Mouse (Mus musculus) heart, adult 2 months (tissue): ENCODE measurements around the gene Coro1c. TPM values are rescaled to one million over a fixed set of nuclear protein-coding genes. Genes with fewer than 3 reads are reported as not detected.

ENCODE experiments used
- DNase-seq, 2 experiments: peaks; one replicate each; pipeline ENCODE4 v3.0.0; 2021
- H3K27ac ChIP-seq: fragments of 200-600 bp; 2 replicates; pipeline ENCODE4 v1.8.1; 2022
- H3K27me3 ChIP-seq: fragments of 200-500 bp; 2 replicates; pipeline ENCODE4 v1.6.1; 2012; ENCODE audit warnings: mild to moderate bottlenecking, low read length, inconsistent platforms, mixed read lengths; ENCODE audit not compliant: control insufficient read depth, insufficient read depth
- H3K36me3 ChIP-seq: fragments of 200-500 bp; 2 replicates; pipeline ENCODE4 v1.6.1; 2012; ENCODE audit warnings: low read length, inconsistent platforms; ENCODE audit not compliant: control insufficient read depth, insufficient read depth
- H3K4me1 ChIP-seq: fragments of 200-500 bp; 2 replicates; pipeline ENCODE4 v1.6.1; 2011; ENCODE audit warnings: low read length; ENCODE audit not compliant: control insufficient read depth, insufficient read depth
- H3K4me3 ChIP-seq: fragments of 200-600 bp; 2 replicates; pipeline ENCODE4 v1.8.1; 2022
- H3K79me2 ChIP-seq: fragments of 200-500 bp; replicated peaks from 2 replicates; pipeline ENCODE4 v1.6.1; 2012; ENCODE audit warnings: mild to moderate bottlenecking, inconsistent platforms, low read length, moderate library complexity, mixed read lengths; ENCODE audit not compliant: control insufficient read depth, insufficient read depth
- H3K9ac ChIP-seq: fragments of 200-500 bp; 2 replicates; pipeline ENCODE4 v1.6.1; 2012; ENCODE audit warnings: low read depth, mild to moderate bottlenecking, control low read depth, inconsistent platforms, low read length, mixed read lengths
- CTCF ChIP-seq: fragments of 200-600 bp; IDR thresholded peaks from 2 replicates; pipeline ENCODE4 v1.8.1; 2022; ENCODE audit warnings: antibody characterized with exemption, mild to moderate bottlenecking, moderate library complexity
- EP300 ChIP-seq: fragments of 200-500 bp; IDR thresholded peaks from 2 replicates; pipeline ENCODE4 v1.6.1; 2011; ENCODE audit warnings: low read depth, low read length, control low read depth; ENCODE audit not compliant: insufficient read depth
- POLR2A ChIP-seq: fragments of 200-500 bp; IDR thresholded peaks from 2 replicates; pipeline ENCODE4 v1.6.1; 2011; ENCODE audit warnings: mild to moderate bottlenecking, low read depth, low read length, control low read depth; ENCODE audit not compliant: insufficient read depth
- WGBS: fragments of 180-500 bp; shearing (Covaris S2); methylation state at CpG from one replicate; pipeline ENCODE4 v1.1.7; 2018; 5-methylcytosine and 5-hydroxymethylcytosine counted together
- intact Hi-C: fragments of 180-260 bp; cut with DNase I; formaldehyde crosslinking; loops from one replicate; pipeline ENCODE4 v1.15.1; 2025
- polyA plus RNA-seq: library from polyadenylated mRNA; depleted of rRNA; stranded (reverse); fragments of >200 nt; gene quantifications from 2 replicates; pipeline ENCODE4 v1.2.3, GENCODE M21; 2012
- total RNA-seq, 2 experiments: library from RNA; stranded (reverse); gene quantifications; 2 replicates each; pipeline ENCODE4 v1.2.3; 2021

Gene Coro1c
- total and polyA plus RNA-seq, 3 experiments, result 24.1 to 30.1 (median 24.6) TPM

GRCm38 (mm10) chr5:113943328-113943727 is 34.8 kb upstream of the Coro1c start:
- DNase-seq, result no peak
- Histone ChIP-seq H3K27ac (no peak overlapping the region), H3K9ac (no peak overlapping the region), H3K27me3 (no peaks in the 10 kb centered on the region), H3K4me3 (no peak overlapping the region), H3K36me3 (no peaks in the 10 kb centered on the region), H3K79me2 (no peaks in the 10 kb centered on the region; the same call in 1 of the 2 replicates), H3K4me1 (no peaks in the 10 kb centered on the region; the same call in 1 of the 2 replicates)
- TF ChIP-seq EP300 (no peak), POLR2A (no peak)
- WGBS, result 86% methylated on average over 12 of the region's 12 CpGs
- intact Hi-C loops, result no loop called here

- intact Hi-C loops, result no loop called here
- Histone ChIP-seq H3K4me3 (no peak overlapping the region), H3K27ac (no peak overlapping the region), H3K36me3 (no peaks in the 10 kb centered on the region), H3K27me3 (no peaks in the 10 kb centered on the region), H3K79me2 (no peaks in the 10 kb centered on the region; the same call in 1 of the 2 replicates), H3K9ac (no peak overlapping the region), H3K4me1 (no peaks in the 10 kb centered on the region; the same call in 1 of the 2 replicates)
- WGBS, result 74% methylated on average over 12 of the region's 12 CpGs
- DNase-seq, result no peak
- TF ChIP-seq CTCF (peak; percentile 63), POLR2A (no peak), EP300 (no peak)
Measured at GRCm38 (mm10) chr5:113942580-113942979, 34.0 kb upstream of the Coro1c start.

GRCm38 (mm10) chr5:113939263-113939900 is 30.8 kb upstream of the Coro1c start:
- Histone ChIP-seq H3K79me2 (no peaks in the 10 kb centered on the region; the same call in 1 of the 2 replicates), H3K9ac (no peak overlapping the region), H3K36me3 (no peaks in the 10 kb centered on the region), H3K27ac (no peak overlapping the region), H3K4me1 (no peaks in the 10 kb centered on the region; the same call in 1 of the 2 replicates), H3K27me3 (no peaks in the 10 kb centered on the region), H3K4me3 (no peak overlapping the region)
- no peak for DNase-seq
- TF ChIP-seq CTCF, result no peak
- no peak for TF ChIP-seq POLR2A
- no peak for TF ChIP-seq EP300
- intact Hi-C loops, result no loop called here
- WGBS, result 82% methylated on average over 12 of the region's 12 CpGs

- Histone ChIP-seq H3K27ac (no peak overlapping the region), H3K4me1 (no peaks in the 10 kb centered on the region), H3K9ac (no peak overlapping the region), H3K4me3 (no peak overlapping the region), H3K36me3 (no peaks in the 10 kb centered on the region), H3K27me3 (no peaks in the 10 kb centered on the region), H3K79me2 (no peaks in the 10 kb centered on the region)
- TF ChIP-seq EP300 (no peak), CTCF (no peak), POLR2A (no peak)
- intact Hi-C loops, result no loop called here
- WGBS, result 51% methylated on average over 7 of the region's 7 CpGs
- no peak for DNase-seq
Measured at GRCm38 (mm10) chr5:113937650-113938049, 29.1 kb upstream of the Coro1c start.

GRCm38 (mm10) chr5:113933889-113934288 is 25.3 kb upstream of the Coro1c start:
- Histone ChIP-seq H3K4me1 (peaks cover 10% of the 10 kb centered on the region), H3K27ac (no peak overlapping the region), H3K9ac (no peak overlapping the region), H3K27me3 (no peaks in the 10 kb centered on the region), H3K36me3 (peaks cover 2% of the 10 kb centered on the region; the same call in 1 of the 2 replicates), H3K4me3 (no peak overlapping the region), H3K79me2 (no peaks in the 10 kb centered on the region)
- TF ChIP-seq POLR2A (no peak), CTCF (no peak), EP300 (no peak)
- intact Hi-C loops, result no loop called here
- no peak for DNase-seq
- 46% methylated on average over 6 of the region's 6 CpGs for WGBS

- Histone ChIP-seq H3K79me2 (no peaks in the 10 kb centered on the region), H3K36me3 (peaks cover 2% of the 10 kb centered on the region; the same call in 1 of the 2 replicates), H3K4me1 (peaks cover 10% of the 10 kb centered on the region), H3K27ac (no peak overlapping the region), H3K4me3 (no peak overlapping the region), H3K9ac (no peak overlapping the region), H3K27me3 (no peaks in the 10 kb centered on the region)
- DNase-seq, result no peak
- intact Hi-C loops, result no loop called here
- WGBS, result 72% methylated on average over 4 of the region's 4 CpGs
- TF ChIP-seq EP300, result no peak
- TF ChIP-seq CTCF, result peak; percentile 59
- TF ChIP-seq POLR2A, result no peak
Measured at GRCm38 (mm10) chr5:113933480-113933879, 24.9 kb upstream of the Coro1c start.
